Mouse (Mus musculus): Measurements from ENCODE around the gene Chit1. TPM values are rescaled to one million over a fixed set of nuclear protein-coding genes. Genes with fewer than 3 reads are reported as not detected.

Chit1 gene
- total and polyA plus RNA-seq, 3 experiments: not detected

- H3K79me2 ChIP-seq (ENCODE audit: control insufficient read depth, insufficient read depth, low read length, poor library complexity): no peaks in the 10 kb centered on the region
- TF ChIP-seq CTCF (IDR thresholded peaks at IDR 0.05 in 2 of 3, conservative IDR thresholded peaks at IDR 0.05 in 1 of 3; ENCODE audit: control insufficient read depth in 1 of 3, insufficient read depth in 1 of 3, low read depth in 2 of 3, low read length in 3 of 3, poor library complexity in 1 of 3, severe bottlenecking in 1 of 3) (peak in 1 of 3 experiments; percentile 38; a peak in 2 of 6 replicates), POLR2A (IDR thresholded peaks at IDR 0.05; ENCODE audit: control insufficient read depth in 1 of 2, insufficient read depth in 1 of 2, low read depth in 1 of 2, low read length in 2 of 2, poor library complexity in 1 of 2) (no peak), RAD21 (IDR thresholded peaks at IDR 0.05; ENCODE audit: low read depth, low read length) (peak; percentile 47), TBP (IDR thresholded peaks at IDR 0.05; ENCODE audit: low read depth, low read length) (no peak), NELFE (IDR thresholded peaks at IDR 0.05; ENCODE audit: low read depth, low read length) (no peak), SMC3 (IDR thresholded peaks at IDR 0.05; ENCODE audit: low read depth, low read length) (peak; percentile 43), ELF1 (IDR thresholded peaks at IDR 0.05; ENCODE audit: low read depth, low read length) (no peak), POLR2AphosphoS2 (IDR thresholded peaks at IDR 0.05; ENCODE audit: low read length) (no peak)
- no peak overlapping the region for H3K9ac ChIP-seq (ENCODE audit: control insufficient read depth, low read depth, low read length, poor library complexity, severe bottlenecking)
- no peak overlapping the region for H3K27ac ChIP-seq (ENCODE audit: control insufficient read depth, low read depth, low read length)
- H3K27me3 ChIP-seq (ENCODE audit: control insufficient read depth in 1 of 2, insufficient read depth in 2 of 2, low read length in 2 of 2): peaks cover 0 to 1% of the 10 kb centered on the region in 2 experiments; a peak in 1 of 4 replicates
- no peak overlapping the region for H3K4me3 ChIP-seq (ENCODE audit: control insufficient read depth in 1 of 2, insufficient read depth in 1 of 2, low read depth in 2 of 2, low read length in 2 of 2)
- peak; percentile 78 for DNase-seq (ENCODE audit: low read depth, low spot score)
- H3K9me3 ChIP-seq (replicated peaks; ENCODE audit: insufficient read depth, low read length): no peaks in the 10 kb centered on the region
- no peaks in the 10 kb centered on the region; a peak in 1 of 4 replicates for H3K4me1 ChIP-seq (ENCODE audit: control insufficient read depth in 1 of 2, insufficient read depth in 2 of 2, low read length in 2 of 2)
- no peaks in the 10 kb centered on the region for H3K36me3 ChIP-seq (ENCODE audit: control insufficient read depth in 1 of 2, insufficient read depth in 2 of 2, low read length in 2 of 2)
Observed at GRCm38 (mm10) chr1:134188989-134189729, 78.1 kb downstream of the Chit1 start.

- TF ChIP-seq MAFK (IDR thresholded peaks at IDR 0.05; ENCODE audit: borderline replicate concordance, low read depth, low read length) (no peak), MAX (IDR thresholded peaks at IDR 0.05; ENCODE audit: low read length) (no peak), SIN3A (IDR thresholded peaks at IDR 0.05; ENCODE audit: low read length) (no peak), BHLHE40 (IDR thresholded peaks at IDR 0.05; ENCODE audit: borderline replicate concordance, low read depth, low read length) (no peak), NRF1 (IDR thresholded peaks at IDR 0.05; ENCODE audit: insufficient read depth, low read depth, low read length, poor library complexity, severe bottlenecking) (no peak), USF1 (IDR thresholded peaks at IDR 0.05; ENCODE audit: low read depth, low read length) (no peak), TCF12 (IDR thresholded peaks at IDR 0.05; ENCODE audit: low read depth, low read length) (no peak), TBP (IDR thresholded peaks at IDR 0.05; ENCODE audit: low read depth, low read length) (no peak), HCFC1 (IDR thresholded peaks at IDR 0.05; ENCODE audit: low read depth, low read length) (no peak), CTCF (IDR thresholded peaks at IDR 0.05 in 2 of 3, conservative IDR thresholded peaks at IDR 0.05 in 1 of 3; ENCODE audit: control insufficient read depth in 1 of 3, insufficient read depth in 1 of 3, low read depth in 2 of 3, low read length in 3 of 3, poor library complexity in 1 of 3, severe bottlenecking in 1 of 3) (no peak), NELFE (IDR thresholded peaks at IDR 0.05; ENCODE audit: low read depth, low read length) (no peak), EP300 (IDR thresholded peaks at IDR 0.05; ENCODE audit: low read depth in 1 of 2, low read length in 2 of 2) (no peak), RCOR1 (IDR thresholded peaks at IDR 0.05; ENCODE audit: low read depth, low read length) (no peak), TAL1 (IDR thresholded peaks at IDR 0.05; ENCODE audit: low read length) (no peak), MXI1 (IDR thresholded peaks at IDR 0.05; ENCODE audit: low read depth, low read length) (no peak)
- Histone ChIP-seq H3K4me1 (ENCODE audit: control insufficient read depth in 1 of 2, insufficient read depth in 2 of 2, low read length in 2 of 2) (peaks cover 0 to 13% of the 10 kb centered on the region in 2 experiments; a peak in 2 of 4 replicates), H3K79me2 (ENCODE audit: control insufficient read depth, insufficient read depth, low read length, poor library complexity) (no peaks in the 10 kb centered on the region), H3K9ac (ENCODE audit: control insufficient read depth, low read depth, low read length, poor library complexity, severe bottlenecking) (no peak overlapping the region), H3K9me3 (replicated peaks; ENCODE audit: insufficient read depth, low read length) (no peaks in the 10 kb centered on the region), H3K27me3 (ENCODE audit: control insufficient read depth in 1 of 2, insufficient read depth in 2 of 2, low read length in 2 of 2) (peaks cover 0 to 1% of the 10 kb centered on the region in 2 experiments; a peak in 1 of 4 replicates), H3K36me3 (ENCODE audit: control insufficient read depth in 1 of 2, insufficient read depth in 2 of 2, low read length in 2 of 2) (peaks cover 0 to 4% of the 10 kb centered on the region in 2 experiments; a peak in 1 of 4 replicates), H3K27ac (ENCODE audit: control insufficient read depth, low read depth, low read length) (no peak overlapping the region), H3K4me3 (ENCODE audit: control insufficient read depth in 1 of 2, insufficient read depth in 1 of 2, low read depth in 2 of 2, low read length in 2 of 2) (no peak overlapping the region)
- DNase-seq (ENCODE audit: low read depth, low spot score): no peak
Observed at GRCm38 (mm10) chr1:134191192-134191591, 80.2 kb downstream of the Chit1 start.

Measured in MEL (cell line).